Mouse (Mus musculus) thymus, adult 2 months (tissue): ENCODE results near the gene Ankar.

Source experiments
- CTCF ChIP-seq: fragments of 200-500 bp; IDR thresholded peaks from 2 replicates; pipeline ENCODE4 v1.5.1; 2012; ENCODE audit warnings: mild to moderate bottlenecking, control low read depth, low read length, moderate library complexity, borderline replicate concordance; ENCODE audit not compliant: control insufficient read depth, poor library complexity, insufficient read depth; ENCODE audit errors: extremely low read depth
- POLR2A ChIP-seq: fragments of 200-500 bp; IDR thresholded peaks from 2 replicates; pipeline ENCODE4 v1.6.1; 2012; ENCODE audit warnings: mild to moderate bottlenecking, low read length, control low read depth, moderate library complexity; ENCODE audit not compliant: control insufficient read depth, poor library complexity, insufficient read depth; ENCODE audit errors: extremely low read depth

DNA sequence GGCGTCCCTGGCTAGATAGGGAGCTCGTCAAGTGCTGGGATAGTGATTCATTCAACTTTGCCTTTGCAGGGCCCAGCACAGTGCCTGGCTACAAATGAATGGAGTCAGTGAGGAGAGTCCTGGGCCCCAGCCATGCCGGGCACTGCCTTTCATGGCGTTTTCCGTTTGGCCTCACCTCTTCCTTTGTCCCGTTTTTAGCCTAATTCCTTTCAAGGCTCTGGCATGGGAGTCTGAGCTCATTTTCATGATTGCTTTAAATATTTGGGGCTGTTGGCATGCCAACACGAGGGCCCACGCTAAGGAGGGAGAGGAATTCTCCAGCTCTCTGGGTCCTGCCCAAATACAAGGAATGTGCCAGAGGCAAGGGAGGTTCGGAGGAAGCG lies 39.3 kb upstream of the Ankar start:
- TF ChIP-seq CTCF (no peak), POLR2A (no peak)
